Mouse (Mus musculus): ENCODE data around the gene Urod.

Urod gene

GRCm38 (mm10) chr4:116942695-116943094 is 51.5 kb downstream of the Urod start:
- CTCF ChIA-PET, result interaction anchor here in 1 of 4 experiments (0.6 kb wide), 1 partner anchor 99 kb away, joined by 3 read pairs; no protein-coding TSS in a partner anchor
- POLR2A ChIA-PET, result interaction anchor here in 1 of 4 experiments (1.0 to 1.3 kb wide), 3 partner anchors 22 to 48 kb away, joined by 3 to 4 read pairs (median 3); no protein-coding TSS in a partner anchor

Data from embryonic stem cell, embryonic (primary cell).